Mouse (Mus musculus): Measurements from ENCODE around the gene Olfr1184. TPM values are rescaled to one million over a fixed set of nuclear protein-coding genes. Genes with fewer than 3 reads are reported as not detected.
"Not testable (repeated sequence)": the region's sequence is repeated elsewhere in the genome, so short reads cannot be mapped to it uniquely, and the experiment has no call there.

Gene Olfr1184
- not detected in 2 replicates for polyA plus RNA-seq (2015; fragmentation: Nextera tagmentation; extraction: Ambion mirVana)

DNA sequence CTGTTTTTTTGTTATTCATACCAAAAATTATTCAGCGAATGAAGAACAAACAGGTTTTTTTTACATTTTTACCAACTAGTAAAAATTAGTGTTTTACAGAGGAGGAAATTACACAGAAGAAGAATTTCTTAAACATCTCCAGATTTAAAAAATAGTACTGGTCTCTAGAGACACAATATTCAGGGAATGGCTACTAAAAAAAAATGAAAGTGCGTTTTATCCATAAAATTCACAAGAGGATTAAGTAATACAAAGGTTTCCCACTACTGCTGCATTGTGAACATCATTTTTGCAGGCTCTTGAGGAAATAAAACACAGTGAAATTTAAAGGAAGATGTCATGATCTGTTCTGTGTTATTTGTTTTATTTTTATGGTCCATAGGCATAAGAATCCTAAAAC is at the start of gene Olfr1184:
Gene Olfr1184, plus strand, starts transcription at position 301 of the 400 bp plus-strand sequence.
- Histone ChIP-seq H3K36me3 (no peaks in the 10 kb centered on the region), H3K4me3 (no peak within 1 kb of the TSS), H3K27me3 (replicated peaks) (no peaks in the 10 kb centered on the region), H3K9ac (no peak within 1 kb of the TSS), H3K4me1 (no peaks in the 10 kb centered on the region), H3K9me3 (no peaks in the 10 kb centered on the region), H3K27ac (replicated peaks) (no peak within 1 kb of the TSS), H3K4me2 (no peak within 1 kb of the TSS)
- no peak for ATAC-seq (ENCODE audit: extremely low read depth, insufficient number of reproducible peaks, low FRiP score, low TSS enrichment)
- WGBS = 76% methylated on average over 2 of the region's 2 CpGs

DNA sequence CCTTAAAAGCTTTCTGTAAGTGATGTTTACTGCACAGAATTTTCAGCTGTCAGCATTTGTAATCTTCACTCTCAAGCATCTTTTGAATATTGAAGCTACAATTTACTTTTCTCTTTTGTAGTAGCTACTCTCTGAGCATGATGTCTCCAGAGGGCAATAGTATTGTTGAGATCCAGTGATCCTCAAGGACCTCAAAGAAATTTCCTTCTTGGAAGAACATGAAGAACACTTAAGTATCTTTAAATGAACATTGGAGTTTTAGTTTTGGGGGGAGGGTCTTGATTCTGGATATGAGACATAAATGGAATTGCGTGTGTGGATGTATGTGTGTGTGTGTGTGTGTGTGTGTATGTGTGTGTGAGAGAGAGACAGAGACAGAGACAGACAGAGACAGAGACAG is 34.4 kb upstream of the Olfr1184 start, which contains the start of gene Gm13757:
Gene Gm13757, minus strand, starts transcription at position 101 of the 400 bp plus-strand sequence.
- no peak for ATAC-seq (ENCODE audit: extremely low read depth, insufficient number of reproducible peaks, low FRiP score, low TSS enrichment)
- no peak within 1 kb of the TSS for H3K4me2 ChIP-seq
- H3K9ac ChIP-seq = no peak within 1 kb of the TSS
- H3K36me3 ChIP-seq = no peaks in the 10 kb centered on the region
- H3K4me1 ChIP-seq = no peaks in the 10 kb centered on the region
- no peaks in the 10 kb centered on the region for H3K9me3 ChIP-seq
- no peak within 1 kb of the TSS for H3K4me3 ChIP-seq
- WGBS = 78% methylated on average over 1 of the region's 1 CpGs
- H3K27ac ChIP-seq (replicated peaks) = no peak within 1 kb of the TSS
- H3K27me3 ChIP-seq (replicated peaks) = no peaks in the 10 kb centered on the region

DNA sequence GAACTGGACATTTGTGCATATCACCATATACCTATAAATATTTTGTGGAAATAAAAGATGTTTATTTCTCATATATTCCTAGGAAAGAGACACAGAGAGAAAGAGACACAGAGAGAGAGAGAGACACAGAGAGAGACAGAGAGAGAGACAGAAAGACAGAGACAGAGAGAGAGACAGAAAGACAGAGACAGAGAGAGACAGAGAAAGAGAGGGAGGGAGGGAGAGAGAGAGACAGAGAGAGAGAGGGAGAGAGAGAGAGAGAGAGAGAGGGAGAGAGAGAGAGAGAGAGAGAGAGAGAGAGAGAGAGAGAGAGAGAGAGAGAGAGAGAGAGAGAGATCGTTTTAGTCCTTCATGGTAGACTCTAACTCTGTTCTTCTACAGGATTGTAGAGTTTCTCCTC is 28.8 kb upstream of the Olfr1184 start, which contains the start of gene Olfr1183:
Gene Olfr1183, plus strand, starts transcription at position 301 of the 400 bp plus-strand sequence.
- not testable (repeated sequence) for H3K4me3 ChIP-seq; H3K27ac ChIP-seq (replicated peaks); H3K36me3 ChIP-seq; H3K4me2 ChIP-seq; ATAC-seq (ENCODE audit: extremely low read depth, insufficient number of reproducible peaks, low FRiP score, low TSS enrichment); H3K27me3 ChIP-seq (replicated peaks); H3K4me1 ChIP-seq; H3K9ac ChIP-seq; H3K9me3 ChIP-seq
- WGBS = 90% methylated on average over 1 of the region's 1 CpGs

DNA sequence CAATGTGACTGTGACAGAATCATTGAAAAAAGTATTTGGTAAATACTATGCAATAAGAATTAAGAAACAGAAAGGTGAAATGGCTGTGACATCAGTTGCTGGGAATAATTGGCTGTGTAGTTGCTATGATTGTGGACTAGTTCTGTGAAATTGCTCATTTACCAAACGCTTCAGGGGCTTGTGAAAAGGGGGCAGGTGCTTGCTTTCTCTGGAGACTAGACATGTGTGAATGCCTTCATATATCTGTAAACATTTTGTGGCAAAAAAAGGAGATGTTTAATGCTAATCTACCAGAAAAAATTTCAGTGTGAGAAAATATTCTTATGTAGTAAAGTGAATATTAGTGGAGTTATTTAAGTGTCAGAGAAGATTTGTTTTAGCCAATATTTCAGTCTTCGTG is 9.6 kb downstream of the Olfr1184 start, which contains the start of gene Olfr1185-ps1:
Gene Olfr1185-ps1, plus strand, starts transcription at position 301 of the 400 bp plus-strand sequence.
- Histone ChIP-seq H3K4me3 (no peak within 1 kb of the TSS), H3K4me2 (no peak within 1 kb of the TSS), H3K27ac (replicated peaks) (no peak within 1 kb of the TSS), H3K27me3 (replicated peaks) (no peaks in the 10 kb centered on the region), H3K4me1 (no peaks in the 10 kb centered on the region), H3K9ac (no peak within 1 kb of the TSS), H3K36me3 (no peaks in the 10 kb centered on the region), H3K9me3 (no peaks in the 10 kb centered on the region)
- no peak for ATAC-seq (ENCODE audit: extremely low read depth, insufficient number of reproducible peaks, low FRiP score, low TSS enrichment)
- WGBS = 56% methylated on average over 2 of the region's 2 CpGs

DNA sequence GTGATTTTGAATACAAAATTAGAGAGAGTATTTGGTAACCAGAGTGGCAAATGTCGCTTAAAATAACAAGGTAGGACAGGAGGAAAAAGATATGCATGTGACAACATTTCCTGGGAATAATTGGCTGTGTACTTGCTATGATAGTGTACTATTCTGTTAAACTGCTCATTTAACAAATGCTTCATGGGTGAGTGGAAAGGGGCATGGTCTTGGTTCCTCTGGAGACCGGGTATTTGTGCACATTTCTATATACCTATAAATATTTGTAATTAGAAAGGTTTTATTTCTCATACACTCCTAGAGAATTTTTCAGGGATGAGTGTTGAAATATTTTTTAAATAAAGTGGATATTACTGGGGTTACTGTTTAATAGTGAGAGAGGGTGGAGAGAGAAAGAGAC is 34.9 kb downstream of the Olfr1184 start, which contains the start of gene Olfr1186:
Gene Olfr1186, plus strand, starts transcription at position 301 of the 400 bp plus-strand sequence.
- H3K27me3 ChIP-seq (replicated peaks) = no peaks in the 10 kb centered on the region
- H3K9ac ChIP-seq = no peak within 1 kb of the TSS
- H3K27ac ChIP-seq (replicated peaks) = no peak within 1 kb of the TSS
- H3K36me3 ChIP-seq = no peaks in the 10 kb centered on the region
- H3K4me1 ChIP-seq = no peaks in the 10 kb centered on the region
- H3K4me3 ChIP-seq = no peak within 1 kb of the TSS
- H3K9me3 ChIP-seq = no peaks in the 10 kb centered on the region
- WGBS = 60% methylated on average over 2 of the region's 2 CpGs
- ATAC-seq (ENCODE audit: extremely low read depth, insufficient number of reproducible peaks, low FRiP score, low TSS enrichment) = no peak
- H3K4me2 ChIP-seq = no peak within 1 kb of the TSS

DNA sequence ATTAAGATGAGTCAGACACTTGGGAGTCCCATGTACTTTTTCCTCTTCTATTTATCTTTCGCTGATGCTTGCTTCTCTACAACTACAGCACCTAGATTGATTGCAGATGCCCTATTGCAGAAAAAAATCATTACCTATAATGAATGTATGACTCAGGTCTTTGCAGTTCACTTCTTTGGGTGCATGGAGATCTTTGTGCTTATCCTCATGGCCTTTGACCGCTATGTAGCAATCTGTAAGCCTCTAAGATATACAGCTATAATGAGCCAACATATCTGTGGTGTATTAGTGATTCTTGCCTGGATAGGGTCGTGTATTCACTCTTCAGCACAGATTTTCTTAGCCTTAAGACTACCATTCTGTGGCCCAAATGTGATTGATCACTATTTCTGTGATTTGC is 42.3 kb downstream of the Olfr1184 start:
- no peak for ATAC-seq (ENCODE audit: extremely low read depth, insufficient number of reproducible peaks, low FRiP score, low TSS enrichment)
- Histone ChIP-seq H3K9ac (no peak overlapping the region), H3K27ac (replicated peaks) (no peak overlapping the region), H3K27me3 (replicated peaks) (no peaks in the 10 kb centered on the region), H3K9me3 (no peaks in the 10 kb centered on the region), H3K4me3 (no peak overlapping the region), H3K36me3 (no peaks in the 10 kb centered on the region), H3K4me1 (no peaks in the 10 kb centered on the region), H3K4me2 (no peak overlapping the region)
- WGBS = 57% methylated on average over 3 of the region's 3 CpGs

Other genes with a start within 250 kb of the Olfr1184 start
- gene Olfr1173, start 203.7 kb upstream of the Olfr1184 start, polyA plus RNA-seq (2015; fragmentation: Nextera tagmentation; extraction: Ambion mirVana) = not detected in 2 replicates
- gene Olfr1174-ps, start 168.5 kb upstream of the Olfr1184 start, polyA plus RNA-seq (2015; fragmentation: Nextera tagmentation; extraction: Ambion mirVana) = not detected in 2 replicates
- gene Olfr1175-ps, start 156.4 kb upstream of the Olfr1184 start, polyA plus RNA-seq (2015; fragmentation: Nextera tagmentation; extraction: Ambion mirVana) = not detected in 2 replicates
- not detected in 2 replicates for gene Olfr1176, start 146.9 kb upstream of the Olfr1184 start, polyA plus RNA-seq (2015; fragmentation: Nextera tagmentation; extraction: Ambion mirVana)
- gene Olfr1177-ps, start 137.1 kb upstream of the Olfr1184 start, polyA plus RNA-seq (2015; fragmentation: Nextera tagmentation; extraction: Ambion mirVana) = not detected in 2 replicates
- not detected in 2 replicates for gene Olfr1178, start 96.5 kb upstream of the Olfr1184 start, polyA plus RNA-seq (2015; fragmentation: Nextera tagmentation; extraction: Ambion mirVana)
- not detected in 2 replicates for gene Olfr1179, start 77.1 kb upstream of the Olfr1184 start, polyA plus RNA-seq (2015; fragmentation: Nextera tagmentation; extraction: Ambion mirVana)
- not detected in 2 replicates for gene Olfr1180, start 64.4 kb upstream of the Olfr1184 start, polyA plus RNA-seq (2015; fragmentation: Nextera tagmentation; extraction: Ambion mirVana)
- gene Olfr1181, start 57.4 kb upstream of the Olfr1184 start, polyA plus RNA-seq (2015; fragmentation: Nextera tagmentation; extraction: Ambion mirVana) = not detected in 2 replicates
- gene Gm13757, start 34.5 kb upstream of the Olfr1184 start, polyA plus RNA-seq (2015; fragmentation: Nextera tagmentation; extraction: Ambion mirVana) = not detected in 2 replicates
- gene Olfr1183, start 28.7 kb upstream of the Olfr1184 start, polyA plus RNA-seq (2015; fragmentation: Nextera tagmentation; extraction: Ambion mirVana) = not detected in 2 replicates
- not detected in 2 replicates for gene Olfr1185-ps1, start 9.7 kb downstream of the Olfr1184 start, polyA plus RNA-seq (2015; fragmentation: Nextera tagmentation; extraction: Ambion mirVana)
- not detected in 2 replicates for gene Olfr1186, start 35.0 kb downstream of the Olfr1184 start, polyA plus RNA-seq (2015; fragmentation: Nextera tagmentation; extraction: Ambion mirVana)
- not detected in 2 replicates for gene Olfr1188, start 73.3 kb downstream of the Olfr1184 start, polyA plus RNA-seq (2015; fragmentation: Nextera tagmentation; extraction: Ambion mirVana)
- not detected in 2 replicates for gene Olfr1189, start 102.9 kb downstream of the Olfr1184 start, polyA plus RNA-seq (2015; fragmentation: Nextera tagmentation; extraction: Ambion mirVana)
- gene Olfr1191-ps1, start 156.9 kb downstream of the Olfr1184 start, polyA plus RNA-seq (2015; fragmentation: Nextera tagmentation; extraction: Ambion mirVana) = not detected in 2 replicates
- not detected in 2 replicates for gene Olfr1192-ps1, start 164.9 kb downstream of the Olfr1184 start, polyA plus RNA-seq (2015; fragmentation: Nextera tagmentation; extraction: Ambion mirVana)
- gene Olfr1193, start 192.0 kb downstream of the Olfr1184 start, polyA plus RNA-seq (2015; fragmentation: Nextera tagmentation; extraction: Ambion mirVana) = not detected in 2 replicates
- gene Olfr1195, start 205.6 kb downstream of the Olfr1184 start, polyA plus RNA-seq (2015; fragmentation: Nextera tagmentation; extraction: Ambion mirVana) = not detected in 2 replicates
- not detected in 2 replicates for gene Olfr1196, start 221.0 kb downstream of the Olfr1184 start, polyA plus RNA-seq (2015; fragmentation: Nextera tagmentation; extraction: Ambion mirVana)
- gene Olfr1197, start 248.8 kb downstream of the Olfr1184 start, polyA plus RNA-seq (2015; fragmentation: Nextera tagmentation; extraction: Ambion mirVana) = not detected in 2 replicates